Mouse (Mus musculus) forebrain, embryonic 10.5 days (tissue): ENCODE results near the gene Oscp1. TPM values are rescaled to one million over a fixed set of nuclear protein-coding genes. Genes with fewer than 3 reads are reported as not detected.
A peak's percentile ranks its signal among the peaks of the same experiment; 100 is the strongest.

ENCODE experiments used
- DNase-seq: peaks from one replicate; pipeline ENCODE4 v3.0.0-alpha.2; 2017; ENCODE audit warnings: low spot score; ENCODE audit errors: extremely low spot score
- H3K27ac ChIP-seq: fragments of 300-500 bp; sonication (generic); 2 replicates; pipeline ENCODE4 v1.5.1; 2016; ENCODE audit warnings: mild to moderate bottlenecking
- H3K27me3 ChIP-seq: fragments of 300-500 bp; sonication (generic); 2 replicates; pipeline ENCODE4 v1.6.1; 2016; ENCODE audit warnings: mild to moderate bottlenecking; ENCODE audit not compliant: poor library complexity, severe bottlenecking
- H3K36me3 ChIP-seq: fragments of 300-500 bp; sonication (generic); replicated peaks from 2 replicates; pipeline ENCODE4 v1.6.1; 2016; ENCODE audit warnings: mild to moderate bottlenecking, moderate library complexity
- H3K4me1 ChIP-seq: fragments of 300-500 bp; sonication (generic); 2 replicates; pipeline ENCODE4 v1.6.1; 2016
- H3K4me3 ChIP-seq: fragments of 300-500 bp; sonication (generic); 2 replicates; pipeline ENCODE4 v1.5.1; 2016; ENCODE audit warnings: mild to moderate bottlenecking, moderate library complexity
- H3K9me3 ChIP-seq: fragments of 300-500 bp; sonication (generic); 2 replicates; pipeline ENCODE4 v1.6.1; 2016; ENCODE audit warnings: mild to moderate bottlenecking, moderate library complexity
- WGBS: fragments of 180-500 bp; shearing (Covaris S2); methylation state at CpG from one replicate; pipeline ENCODE4 v1.1.7; 2016; 5-methylcytosine and 5-hydroxymethylcytosine counted together
- polyA plus RNA-seq: library from polyadenylated mRNA; unstranded; fragments of >200 nt; fragmentation: Nextera tagmentation; extraction: Ambion mirVana; gene quantifications from 2 replicates; pipeline ENCODE4 v1.2.1, GENCODE M21; 2016

Gene Oscp1
- polyA plus RNA-seq, 1 experiment from 2014 or later: 34.4 TPM

DNA sequence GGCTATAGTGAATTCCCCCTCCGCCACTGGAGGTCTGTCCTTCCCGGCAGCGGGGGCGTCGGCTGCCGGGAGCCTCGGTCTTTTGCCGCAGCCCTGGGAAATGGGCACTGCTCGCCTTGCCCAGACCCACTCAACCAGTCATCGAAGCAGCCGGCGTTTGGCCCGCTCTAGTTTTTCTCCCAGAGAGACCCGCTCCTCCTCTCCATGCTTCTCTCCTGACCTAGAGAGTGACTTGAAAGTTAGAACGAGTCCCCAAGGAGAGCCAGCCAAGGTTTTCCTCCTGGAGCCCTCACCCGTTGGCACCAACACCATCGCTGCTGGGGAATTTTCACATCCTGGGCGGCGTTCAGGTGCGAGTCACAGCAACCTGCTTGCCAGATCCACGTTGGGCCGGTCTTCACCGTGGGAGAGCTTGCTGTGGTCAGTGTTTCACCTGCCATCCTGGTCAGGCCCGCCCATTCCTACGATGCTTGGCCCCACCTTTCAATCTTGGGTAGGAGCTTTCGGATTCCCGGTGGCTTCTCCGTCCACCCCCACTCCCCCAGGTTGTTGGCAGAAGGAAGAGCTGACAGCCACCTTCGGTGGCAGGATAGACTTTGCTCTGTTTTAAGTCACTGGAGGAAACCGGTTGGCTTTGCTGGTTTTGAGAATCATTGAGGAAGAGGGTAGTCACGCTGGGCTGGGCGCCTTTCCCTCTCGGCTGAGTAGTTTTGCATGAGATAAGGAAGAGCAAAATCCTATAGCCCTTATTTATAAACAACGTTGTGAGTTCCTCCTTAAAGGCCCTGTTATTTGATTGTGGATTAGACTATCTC lies 46.1 kb downstream of the Oscp1 start:
- peaks cover 61% of the 10 kb centered on the region for H3K4me1 ChIP-seq
- peak overlapping the region; percentile 90 for H3K4me3 ChIP-seq
- no peaks in the 10 kb centered on the region for H3K9me3 ChIP-seq
- peaks cover 13% of the 10 kb centered on the region for H3K36me3 ChIP-seq
- DNase-seq: no peak
- H3K27ac ChIP-seq: peak overlapping the region; percentile 90
- WGBS: 3% methylated on average over 34 of the region's 34 CpGs
- no peaks in the 10 kb centered on the region for H3K27me3 ChIP-seq

DNA sequence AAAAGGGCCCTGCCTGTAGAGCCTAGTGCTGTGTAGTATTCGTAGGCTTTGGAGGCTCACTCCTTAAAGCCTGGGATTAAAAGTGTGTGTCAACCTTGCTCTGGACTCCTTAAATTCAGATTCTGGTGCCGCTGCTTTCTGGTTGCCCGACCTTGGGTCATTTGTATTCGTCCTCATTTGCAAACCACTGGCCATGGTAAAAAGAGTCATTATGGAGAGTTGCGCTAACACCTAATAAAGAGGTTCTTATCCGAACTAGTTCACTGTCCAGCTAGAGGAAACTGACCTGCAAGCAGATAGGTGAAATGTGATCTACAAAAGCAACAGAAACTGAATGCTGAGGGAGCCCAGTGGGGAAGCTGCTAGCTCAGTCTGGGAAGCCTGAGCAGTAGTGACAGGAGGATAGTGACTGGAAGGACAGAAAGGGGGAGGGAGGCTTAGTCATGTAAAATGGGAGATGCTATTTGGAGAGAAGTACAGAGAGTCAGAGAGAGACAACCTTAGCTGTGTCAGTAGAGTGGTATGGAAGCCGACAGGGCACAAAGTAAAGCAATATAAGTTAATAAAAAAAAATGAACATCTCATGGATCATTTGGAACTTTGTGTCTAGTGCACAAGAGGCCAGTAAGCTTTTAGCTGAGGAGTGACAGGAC lies 46.9 kb downstream of the Oscp1 start:
- no peak overlapping the region for H3K27ac ChIP-seq
- 62% methylated on average over 7 of the region's 7 CpGs for WGBS
- H3K4me1 ChIP-seq: peaks cover 68% of the 10 kb centered on the region
- H3K27me3 ChIP-seq: no peaks in the 10 kb centered on the region
- DNase-seq: no peak
- peaks cover 5% of the 10 kb centered on the region for H3K36me3 ChIP-seq
- H3K9me3 ChIP-seq: no peaks in the 10 kb centered on the region
- peak overlapping the region; percentile 90 for H3K4me3 ChIP-seq

DNA sequence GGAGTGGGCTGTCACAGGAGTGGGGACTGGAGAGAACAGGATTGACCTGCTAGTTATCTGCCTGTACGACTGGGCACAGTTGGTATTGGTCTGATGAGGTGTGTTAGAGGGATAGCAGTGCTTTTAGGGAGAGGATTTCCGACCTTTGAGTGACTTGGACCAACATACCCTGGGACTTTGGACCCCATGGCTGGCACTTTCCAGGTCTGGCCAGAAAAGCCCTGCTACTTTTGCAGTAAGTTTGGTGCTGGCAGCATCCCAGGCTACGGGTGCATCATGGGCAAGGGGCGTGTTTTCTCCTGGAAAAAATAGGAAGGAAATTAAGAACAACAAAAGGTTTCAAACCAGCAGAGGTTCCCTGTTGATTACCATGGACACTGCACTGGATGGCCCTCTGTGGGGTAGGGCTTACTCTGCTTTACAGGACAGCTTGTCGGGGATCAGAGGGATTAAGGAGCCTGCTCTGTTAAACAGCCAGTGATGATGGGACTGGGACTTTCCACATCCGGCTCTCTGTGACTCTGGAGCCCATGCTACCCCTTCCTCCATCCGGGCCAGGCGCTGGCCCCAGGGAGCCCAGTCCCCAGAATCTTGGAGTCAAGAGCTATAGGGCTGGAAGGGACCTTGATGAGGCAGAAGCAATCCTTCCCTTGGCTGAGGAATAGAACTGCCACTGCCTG lies 49.8 kb downstream of the Oscp1 start:
- H3K4me3 ChIP-seq: no peak overlapping the region
- whole genome bisulfite sequencing: 26% methylated on average over 8 of the region's 8 CpGs
- no peak for DNase-seq
- H3K27me3 ChIP-seq: no peaks in the 10 kb centered on the region
- no peaks in the 10 kb centered on the region for H3K9me3 ChIP-seq
- H3K27ac ChIP-seq: no peak overlapping the region
- no peaks in the 10 kb centered on the region for H3K36me3 ChIP-seq
- peaks cover 74% of the 10 kb centered on the region for H3K4me1 ChIP-seq

DNA sequence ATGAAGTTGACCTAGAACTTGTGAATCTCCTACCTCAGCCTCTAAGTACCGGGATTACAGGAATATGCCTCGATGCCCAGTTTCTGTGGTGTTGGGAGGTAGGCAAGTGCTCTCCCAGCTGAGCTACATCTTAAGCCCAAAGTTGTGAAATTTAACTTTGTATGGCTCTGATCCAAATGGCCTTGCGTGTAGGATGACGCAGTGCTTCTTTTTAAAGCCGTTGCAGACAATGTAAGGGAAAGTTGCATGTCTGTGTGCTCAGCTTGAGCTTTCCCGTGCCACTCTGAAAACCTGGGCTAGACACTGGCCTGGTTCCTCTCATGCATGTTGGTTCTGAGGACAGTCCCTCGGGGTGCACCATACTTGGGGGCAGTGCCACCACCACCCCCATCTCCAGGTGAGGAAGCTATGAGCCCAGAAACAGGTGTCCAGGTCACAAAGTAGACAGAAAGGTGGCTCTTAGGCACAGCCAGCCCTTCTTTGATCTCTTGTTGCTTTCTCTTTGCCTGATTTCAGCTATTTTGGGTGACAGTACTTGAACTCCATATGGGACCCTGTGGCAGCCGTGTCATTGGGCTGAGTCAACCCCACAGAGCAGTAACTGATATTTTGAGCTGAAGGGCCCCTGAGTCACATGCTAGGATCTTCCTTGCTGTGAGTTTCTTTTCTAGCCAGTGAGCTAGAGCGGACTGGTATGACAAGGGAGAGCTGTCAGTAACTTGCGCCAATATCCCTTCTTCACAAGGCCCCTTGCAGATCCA lies 51.4 kb downstream of the Oscp1 start:
- 83% methylated on average over 10 of the region's 10 CpGs for WGBS
- no peak for DNase-seq
- no peak overlapping the region for H3K27ac ChIP-seq

DNA sequence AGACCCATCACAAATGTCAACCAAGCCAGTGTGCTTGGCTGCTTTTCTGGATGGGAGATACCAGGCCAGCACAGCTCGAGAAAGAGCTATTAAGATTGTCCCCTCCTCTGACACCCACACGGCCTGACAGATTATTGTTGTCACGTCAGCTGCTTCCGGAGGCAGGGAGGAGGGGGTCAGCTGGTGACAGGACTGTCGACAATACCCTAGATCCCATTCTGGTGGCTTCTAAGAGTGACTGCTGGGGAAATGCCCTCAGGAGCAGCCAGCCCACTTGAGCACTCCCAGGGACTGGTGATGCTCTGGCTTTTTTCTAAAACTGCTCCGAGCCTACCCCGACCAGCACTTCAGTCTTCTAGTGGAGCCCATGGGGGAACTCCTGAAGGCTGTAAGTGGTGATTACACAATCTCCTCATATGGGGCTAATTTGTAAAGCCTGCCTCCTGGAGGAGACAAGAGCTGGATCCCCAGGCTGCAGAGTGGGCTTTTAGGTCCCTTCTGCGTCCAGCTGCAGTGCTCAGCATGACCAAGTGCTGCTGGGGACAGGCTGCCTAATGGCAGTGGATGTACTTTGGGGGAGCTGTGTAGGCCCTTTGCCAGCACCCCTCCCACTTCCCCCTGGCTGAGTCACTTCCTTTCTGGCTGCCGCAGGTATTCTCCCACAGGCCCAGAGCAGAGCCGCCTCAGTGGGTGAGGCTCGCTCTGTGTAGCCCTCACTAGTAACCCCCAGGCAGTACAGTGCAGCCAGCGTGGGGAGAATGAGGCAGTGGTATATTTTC lies 52.2 kb downstream of the Oscp1 start:
- WGBS: 18% methylated on average over 12 of the region's 12 CpGs
- H3K27ac ChIP-seq: peak overlapping the region; percentile 67; the same call in 1 of the 2 replicates
- no peaks in the 10 kb centered on the region for H3K9me3 ChIP-seq
- DNase-seq: no peak
- peaks cover 58% of the 10 kb centered on the region for H3K4me1 ChIP-seq
- H3K27me3 ChIP-seq: no peaks in the 10 kb centered on the region
- H3K36me3 ChIP-seq: no peaks in the 10 kb centered on the region
- peak overlapping the region; percentile 14; the same call in 1 of the 2 replicates for H3K4me3 ChIP-seq

More for the DNA sequence above, 51.4 kb downstream of the Oscp1 start:
- peaks cover 65% of the 10 kb centered on the region for H3K4me1 ChIP-seq
- no peaks in the 10 kb centered on the region for H3K27me3 ChIP-seq
- no peak overlapping the region for H3K4me3 ChIP-seq
- no peaks in the 10 kb centered on the region for H3K36me3 ChIP-seq
- no peaks in the 10 kb centered on the region for H3K9me3 ChIP-seq

DNA sequence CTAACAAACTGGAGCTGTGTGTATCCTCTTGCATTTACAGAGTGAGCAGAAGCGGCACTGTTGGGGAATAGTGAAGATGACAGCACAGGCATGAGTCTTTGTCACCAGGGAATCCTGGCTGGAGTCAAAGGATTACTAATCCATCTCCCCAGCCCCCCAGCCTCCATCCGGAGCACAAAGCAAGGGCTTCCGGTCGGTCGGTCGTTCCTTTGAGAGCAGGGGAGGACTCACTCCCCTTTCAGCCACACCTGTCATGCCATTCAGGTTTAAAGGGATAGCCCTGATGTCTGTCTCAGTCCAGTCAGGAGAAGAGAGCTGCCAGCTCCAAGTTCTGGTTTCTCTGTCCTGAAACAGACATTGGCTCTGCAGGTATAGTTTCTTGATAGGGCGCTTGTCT lies 52.8 kb downstream of the Oscp1 start:
- WGBS: 18% methylated on average over 7 of the region's 7 CpGs
- peaks cover 59% of the 10 kb centered on the region for H3K4me1 ChIP-seq

DNA sequence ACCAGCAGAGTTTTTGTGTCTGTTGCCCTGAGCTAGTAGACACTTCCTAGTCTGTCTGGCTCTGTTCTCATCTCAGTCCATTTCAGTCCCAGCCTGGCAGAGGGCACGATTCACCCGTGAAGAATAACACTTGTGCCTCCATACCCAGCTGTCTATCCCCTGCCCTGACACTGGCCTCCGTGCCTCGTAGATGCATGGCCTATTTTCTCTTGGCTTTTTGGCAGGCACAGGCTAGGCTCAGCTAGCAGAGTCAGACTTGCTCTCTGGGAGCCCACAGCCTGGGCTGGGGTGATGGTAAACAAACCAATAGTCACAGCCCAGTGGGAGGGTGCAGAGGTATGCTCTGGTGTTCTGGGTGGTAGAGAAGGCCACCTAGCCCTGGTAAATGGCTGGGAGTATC lies 54.9 kb downstream of the Oscp1 start:
- peaks cover 9% of the 10 kb centered on the region for H3K36me3 ChIP-seq
- H3K27me3 ChIP-seq: no peaks in the 10 kb centered on the region
- no peaks in the 10 kb centered on the region for H3K9me3 ChIP-seq
- 87% methylated on average over 4 of the region's 4 CpGs for WGBS
- H3K4me3 ChIP-seq: no peak overlapping the region
- no peak overlapping the region for H3K27ac ChIP-seq
- peaks cover 45% of the 10 kb centered on the region for H3K4me1 ChIP-seq
- no peak for DNase-seq

More for the DNA sequence above, 52.8 kb downstream of the Oscp1 start:
- H3K9me3 ChIP-seq: no peaks in the 10 kb centered on the region
- no peaks in the 10 kb centered on the region for H3K36me3 ChIP-seq
- H3K27ac ChIP-seq: peak overlapping the region; percentile 67; the same call in 1 of the 2 replicates
- DNase-seq: no peak
- H3K4me3 ChIP-seq: peak overlapping the region; percentile 14; the same call in 1 of the 2 replicates
- no peaks in the 10 kb centered on the region for H3K27me3 ChIP-seq

DNA sequence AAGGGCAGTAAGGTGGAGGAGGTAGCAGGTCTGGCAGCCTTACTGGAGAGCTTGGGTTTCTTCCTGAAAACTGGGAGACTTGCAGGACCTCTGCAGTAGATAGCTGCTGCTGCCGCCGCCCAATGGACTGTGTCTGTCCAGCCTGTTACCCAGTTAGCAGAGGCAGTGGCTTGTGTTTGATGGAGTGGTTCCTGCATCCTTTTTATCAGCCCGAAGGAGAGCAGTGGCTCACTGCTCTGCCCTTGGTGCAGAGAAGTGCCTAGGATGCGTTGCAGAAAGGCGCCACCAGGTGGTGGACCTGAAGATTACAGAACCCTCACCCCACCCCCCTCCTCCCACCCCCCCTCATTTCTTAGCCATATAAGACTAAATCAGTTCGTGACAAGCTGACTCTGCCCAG lies 55.6 kb downstream of the Oscp1 start:
- peak; percentile 47 for DNase-seq
- Histone ChIP-seq H3K9me3 (no peaks in the 10 kb centered on the region), H3K27ac (no peak overlapping the region), H3K4me1 (peaks cover 38% of the 10 kb centered on the region), H3K27me3 (no peaks in the 10 kb centered on the region), H3K4me3 (no peak overlapping the region), H3K36me3 (peaks cover 15% of the 10 kb centered on the region)
- 26% methylated on average over 6 of the region's 6 CpGs for WGBS

DNA sequence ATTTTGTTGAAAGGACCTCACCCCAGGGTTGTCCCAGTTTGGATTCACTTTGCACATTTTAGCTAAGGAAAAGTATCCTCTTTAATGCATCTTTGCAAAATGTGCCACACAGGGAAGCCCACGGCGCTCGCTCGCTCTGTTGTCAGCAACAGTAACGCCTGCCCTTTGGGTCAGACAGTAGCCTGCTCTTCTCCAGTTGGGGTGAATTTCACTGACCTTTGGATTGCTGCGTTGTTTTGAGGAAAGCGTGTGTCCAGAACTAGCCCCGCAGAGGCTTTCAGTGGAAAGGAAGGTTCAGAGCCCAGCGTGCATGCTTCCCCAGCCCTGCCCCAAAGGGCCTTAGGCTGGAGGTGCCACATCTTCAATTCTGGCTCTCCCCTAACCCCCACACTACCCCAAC lies 57.0 kb downstream of the Oscp1 start:
- DNase-seq: no peak
- peaks cover 29% of the 10 kb centered on the region for H3K4me1 ChIP-seq
- 90% methylated on average over 9 of the region's 9 CpGs for WGBS

DNA sequence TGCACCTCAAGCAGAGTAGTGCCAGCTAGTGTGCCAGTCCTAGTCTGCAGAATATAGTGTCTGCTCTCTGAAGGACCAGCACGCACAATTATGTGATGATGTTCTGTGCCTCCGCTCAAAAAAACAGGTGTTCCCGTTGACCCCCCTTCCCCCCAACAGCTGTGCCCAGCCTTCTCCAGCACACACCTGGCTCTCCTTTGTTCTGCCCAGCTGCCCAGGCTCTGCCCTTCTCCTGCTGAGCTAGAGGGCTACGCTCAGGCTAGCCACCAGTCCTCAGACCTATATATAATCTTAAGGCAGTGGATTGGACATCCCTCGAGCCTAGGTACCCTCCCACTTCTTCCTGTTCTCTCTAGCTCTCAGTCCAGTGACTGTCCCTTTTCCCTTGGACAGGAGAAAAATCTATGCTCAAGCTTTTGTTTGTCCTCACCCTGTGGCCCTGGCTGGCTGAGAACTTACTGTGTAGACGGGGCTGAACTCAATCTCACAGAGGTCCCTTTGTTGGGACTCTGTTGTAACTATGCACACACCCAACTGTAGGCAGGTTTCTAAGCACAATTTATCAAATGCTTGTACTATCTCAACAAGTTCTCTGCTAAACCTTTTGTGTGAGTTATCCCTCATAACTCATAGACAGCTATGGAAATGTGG lies 57.6 kb downstream of the Oscp1 start:
- 82% methylated on average over 6 of the region's 6 CpGs for WGBS
- Histone ChIP-seq H3K9me3 (peaks cover under 1% of the 10 kb centered on the region; the same call in 1 of the 2 replicates), H3K4me1 (peaks cover 23% of the 10 kb centered on the region), H3K4me3 (no peak overlapping the region), H3K27ac (no peak overlapping the region), H3K36me3 (peaks cover 25% of the 10 kb centered on the region), H3K27me3 (no peaks in the 10 kb centered on the region)
- no peak for DNase-seq

More for the DNA sequence above, 57.0 kb downstream of the Oscp1 start:
- no peak overlapping the region for H3K27ac ChIP-seq
- peaks cover 20% of the 10 kb centered on the region for H3K36me3 ChIP-seq
- H3K27me3 ChIP-seq: no peaks in the 10 kb centered on the region
- H3K9me3 ChIP-seq: no peaks in the 10 kb centered on the region
- H3K4me3 ChIP-seq: no peak overlapping the region

DNA sequence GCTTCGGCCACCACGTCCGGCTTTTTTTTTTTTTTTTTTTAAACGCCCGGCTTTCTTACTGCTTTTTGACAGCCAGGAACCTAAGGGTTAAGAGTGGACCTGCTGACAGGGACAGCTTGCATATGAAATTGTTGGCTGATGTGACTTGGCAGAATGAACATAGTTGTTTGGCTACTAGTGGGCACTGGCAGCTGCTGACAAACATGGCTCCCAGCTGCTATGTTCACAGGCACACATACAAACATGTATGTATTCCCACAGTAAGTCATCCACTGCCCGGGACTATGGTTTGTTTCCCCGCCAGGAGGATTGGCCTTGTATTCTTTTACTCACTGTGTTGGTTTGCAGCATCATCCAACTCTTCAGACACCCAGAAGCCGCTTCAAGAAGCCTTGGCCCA lies 58.8 kb downstream of the Oscp1 start:
- H3K4me1 ChIP-seq: peaks cover 15% of the 10 kb centered on the region
- WGBS: 89% methylated on average over 8 of the region's 8 CpGs
- H3K9me3 ChIP-seq: peaks cover 12% of the 10 kb centered on the region
- no peak overlapping the region for H3K4me3 ChIP-seq
- no peaks in the 10 kb centered on the region for H3K27me3 ChIP-seq
- no peak overlapping the region for H3K27ac ChIP-seq
- no peak for DNase-seq
- H3K36me3 ChIP-seq: peaks cover 36% of the 10 kb centered on the region
